Mouse (Mus musculus): ENCODE results near the gene Arpc5.
"Not testable (repeated sequence)": the region's sequence is repeated elsewhere in the genome, so short reads cannot be mapped to it uniquely, and the experiment has no call there.

Gene Arpc5

GRCm38 (mm10) chr1:152766032-152766772, at the start of gene Arpc5, which contains the start of gene Rgl1:
TSS of gene Arpc5 (plus strand) at chr1:152766542.
TSS of gene Rgl1 (minus strand) at chr1:152766351.
- in situ Hi-C loops (cut with MboI; ENCODE audit: low sequenced_read_pairs), result no loop called here

- in situ Hi-C loops (cut with MboI; ENCODE audit: low sequenced_read_pairs), result no loop called here
Measured at GRCm38 (mm10) chr1:152717329-152717728, 49.0 kb upstream of the Arpc5 start.

GRCm38 (mm10) chr1:152718200-152718599, 48.1 kb upstream of the Arpc5 start:
- in situ Hi-C loops (cut with MboI; ENCODE audit: low sequenced_read_pairs), result no loop called here

- in situ Hi-C loops (cut with MboI; ENCODE audit: low sequenced_read_pairs), result no loop called here
Measured at GRCm38 (mm10) chr1:152720969-152721368, 45.4 kb upstream of the Arpc5 start.

GRCm38 (mm10) chr1:152721535-152722198, 44.7 kb upstream of the Arpc5 start:
- in situ Hi-C loops (cut with MboI; ENCODE audit: low sequenced_read_pairs), result no loop called here

- in situ Hi-C loops (cut with MboI; ENCODE audit: low sequenced_read_pairs), result no loop called here
Measured at GRCm38 (mm10) chr1:152724286-152724685, 42.1 kb upstream of the Arpc5 start.

- in situ Hi-C loops (cut with MboI; ENCODE audit: low sequenced_read_pairs), result no loop called here
Measured at GRCm38 (mm10) chr1:152726095-152726494, 40.2 kb upstream of the Arpc5 start.

GRCm38 (mm10) chr1:152727604-152728236, 38.6 kb upstream of the Arpc5 start:
- in situ Hi-C loops (cut with MboI; ENCODE audit: low sequenced_read_pairs), result no loop called here

- in situ Hi-C loops (cut with MboI; ENCODE audit: low sequenced_read_pairs), result no loop called here
Measured at GRCm38 (mm10) chr1:152738793-152739192, 27.5 kb upstream of the Arpc5 start.

GRCm38 (mm10) chr1:152739374-152739773, 27.0 kb upstream of the Arpc5 start:
- in situ Hi-C loops (cut with MboI; ENCODE audit: low sequenced_read_pairs), result no loop called here

- in situ Hi-C loops (cut with MboI; ENCODE audit: low sequenced_read_pairs), result no loop called here
Measured at GRCm38 (mm10) chr1:152743095-152743826, 23.1 kb upstream of the Arpc5 start.

GRCm38 (mm10) chr1:152746426-152746825, 19.9 kb upstream of the Arpc5 start:
- in situ Hi-C loops (cut with MboI; ENCODE audit: low sequenced_read_pairs), result loop anchor here (5.0 kb wide), 1 partner anchor 224 kb away; no protein-coding TSS in a partner anchor

- in situ Hi-C loops (cut with MboI; ENCODE audit: low sequenced_read_pairs), result loop anchor here (5.0 kb wide), 1 partner anchor 227 kb away; no protein-coding TSS in a partner anchor
Measured at GRCm38 (mm10) chr1:152749276-152749675, 17.1 kb upstream of the Arpc5 start.

- in situ Hi-C loops (cut with MboI; ENCODE audit: low sequenced_read_pairs), result no loop called here
Measured at GRCm38 (mm10) chr1:152750312-152750965, 15.9 kb upstream of the Arpc5 start, which contains the start of gene Apobec4. TSS of gene Apobec4 (plus strand) at chr1:152750551.

- in situ Hi-C loops (cut with MboI; ENCODE audit: low sequenced_read_pairs), result no loop called here
Measured at GRCm38 (mm10) chr1:152761791-152762190, 4.6 kb upstream of the Arpc5 start.

GRCm38 (mm10) chr1:152766804-152767748, 734 bp downstream of the Arpc5 start:
- in situ Hi-C loops (cut with MboI; ENCODE audit: low sequenced_read_pairs), result no loop called here

GRCm38 (mm10) chr1:152767749-152768488, 1.6 kb downstream of the Arpc5 start:
- in situ Hi-C loops (cut with MboI; ENCODE audit: low sequenced_read_pairs), result no loop called here

- in situ Hi-C loops (cut with MboI; ENCODE audit: low sequenced_read_pairs), result no loop called here
Measured at GRCm38 (mm10) chr1:152771016-152771415, 4.7 kb downstream of the Arpc5 start.

- in situ Hi-C loops (cut with MboI; ENCODE audit: low sequenced_read_pairs), result not testable (repeated sequence)
Measured at GRCm38 (mm10) chr1:152774601-152775000, 8.3 kb downstream of the Arpc5 start.

Data from CH12F3 (cell line).